Mouse (Mus musculus) spleen, adult 2 months (tissue): ENCODE results near the gene Limk2.

ENCODE experiments used
- CTCF ChIP-seq: fragments of 200-500 bp; IDR thresholded peaks from 2 replicates; pipeline ENCODE4 v1.5.1; 2011; ENCODE audit warnings: mild to moderate bottlenecking, inconsistent platforms; ENCODE audit not compliant: insufficient read depth, insufficient read length, insufficient replicate concordance; ENCODE audit errors: extremely low read depth
- POLR2A ChIP-seq: fragments of 200-500 bp; IDR thresholded peaks from 2 replicates; pipeline ENCODE4 v1.6.1; 2011; ENCODE audit warnings: low read depth, low read length, inconsistent platforms

GRCm38 (mm10) chr11:3337173-3337955, 71.6 kb downstream of the Limk2 start:
- TF ChIP-seq CTCF (no peak), POLR2A (no peak)
